Mouse (Mus musculus) midbrain, embryonic 12.5 days (tissue): Measurements from ENCODE around the gene Rassf3. TPM values are rescaled to one million over a fixed set of nuclear protein-coding genes. Genes with fewer than 3 reads are reported as not detected.

Experiments used
- ATAC-seq: fragments of 200-750 bp; cut with Nextera tagmentation; 2 replicates; pipeline ENCODE4 v1.8.0; 2017; ENCODE audit warnings: low read depth, moderate TSS enrichment, moderate library complexity; ENCODE audit not compliant: low FRiP score
- H3K27ac ChIP-seq: fragments of 300-500 bp; sonication (generic); replicated peaks from 2 replicates; pipeline ENCODE4 v1.5.1; 2016; ENCODE audit warnings: mild to moderate bottlenecking
- H3K27me3 ChIP-seq: fragments of 300-500 bp; sonication (generic); 2 replicates; pipeline ENCODE4 v1.6.1; 2016; ENCODE audit warnings: mild to moderate bottlenecking
- H3K36me3 ChIP-seq: fragments of 300-500 bp; sonication (generic); 2 replicates; pipeline ENCODE4 v1.6.1; 2016
- H3K4me1 ChIP-seq: fragments of 300-500 bp; sonication (generic); 2 replicates; pipeline ENCODE4 v1.6.1; 2016
- H3K4me2 ChIP-seq: fragments of 300-500 bp; sonication (generic); replicated peaks from 2 replicates; pipeline ENCODE4 v1.6.1; 2016; ENCODE audit warnings: mild to moderate bottlenecking, moderate library complexity
- H3K4me3 ChIP-seq: fragments of 300-500 bp; sonication (generic); 2 replicates; pipeline ENCODE4 v1.5.1; 2016; ENCODE audit warnings: mild to moderate bottlenecking
- H3K9ac ChIP-seq: fragments of 300-500 bp; sonication (generic); replicated peaks from 2 replicates; pipeline ENCODE4 v1.6.1; 2016; ENCODE audit warnings: mild to moderate bottlenecking, moderate library complexity
- H3K9me3 ChIP-seq: fragments of 300-500 bp; sonication (generic); 2 replicates; pipeline ENCODE4 v1.6.1; 2016; ENCODE audit warnings: mild to moderate bottlenecking
- WGBS: fragments of 180-500 bp; shearing (Covaris S2); methylation state at CpG from one replicate; pipeline ENCODE4 v1.1.7; 2016; 5-methylcytosine and 5-hydroxymethylcytosine counted together
- polyA plus RNA-seq: library from polyadenylated mRNA; unstranded; fragments of >200 nt; fragmentation: Nextera tagmentation; extraction: Ambion mirVana; gene quantifications from 2 replicates; pipeline ENCODE4 v1.2.1, GENCODE M21; 2016

The Rassf3 gene
- polyA plus RNA-seq, 1 experiment from 2014 or later: 6.7 TPM

DNA sequence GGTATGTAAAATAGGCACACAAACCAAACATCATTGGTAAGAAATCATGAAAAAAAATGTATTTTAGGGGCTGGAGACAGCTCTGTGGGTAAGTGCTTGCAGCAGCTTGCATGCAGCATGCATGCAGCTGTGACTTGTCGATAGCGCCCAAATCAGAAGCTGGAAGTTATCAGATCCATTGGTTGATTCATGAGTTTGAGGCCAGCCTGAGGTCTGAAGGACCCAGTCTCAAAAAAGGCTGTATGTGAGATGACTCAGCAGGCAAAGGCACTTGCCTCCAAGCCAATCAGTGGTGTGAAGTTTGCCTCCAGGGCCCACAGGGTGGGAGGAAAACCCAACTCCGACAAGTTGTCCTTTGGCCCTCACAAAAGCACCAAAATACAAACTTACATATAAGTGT lies 6.5 kb downstream of the Rassf3 start:
- peaks cover 13% of the 10 kb centered on the region for H3K27me3 ChIP-seq
- 77% methylated on average over 3 of the region's 3 CpGs for WGBS
- no peak for ATAC-seq

GRCm38 (mm10) chr10:121468985-121469384 lies 7.2 kb downstream of the Rassf3 start:
- Histone ChIP-seq H3K27me3 (peaks cover 7% of the 10 kb centered on the region), H3K36me3 (no peaks in the 10 kb centered on the region), H3K4me3 (no peak overlapping the region), H3K27ac (no peak overlapping the region), H3K4me2 (no peak overlapping the region), H3K9ac (no peak overlapping the region), H3K9me3 (no peaks in the 10 kb centered on the region), H3K4me1 (peaks cover 12% of the 10 kb centered on the region; the same call in 1 of the 2 replicates)
- 59% methylated on average over 5 of the region's 5 CpGs for WGBS
- ATAC-seq: no peak

More for the DNA sequence above, 6.5 kb downstream of the Rassf3 start:
- Histone ChIP-seq H3K4me1 (peaks cover 16% of the 10 kb centered on the region), H3K9ac (no peak overlapping the region), H3K4me3 (no peak overlapping the region), H3K9me3 (no peaks in the 10 kb centered on the region), H3K36me3 (no peaks in the 10 kb centered on the region), H3K4me2 (no peak overlapping the region), H3K27ac (no peak overlapping the region)

DNA sequence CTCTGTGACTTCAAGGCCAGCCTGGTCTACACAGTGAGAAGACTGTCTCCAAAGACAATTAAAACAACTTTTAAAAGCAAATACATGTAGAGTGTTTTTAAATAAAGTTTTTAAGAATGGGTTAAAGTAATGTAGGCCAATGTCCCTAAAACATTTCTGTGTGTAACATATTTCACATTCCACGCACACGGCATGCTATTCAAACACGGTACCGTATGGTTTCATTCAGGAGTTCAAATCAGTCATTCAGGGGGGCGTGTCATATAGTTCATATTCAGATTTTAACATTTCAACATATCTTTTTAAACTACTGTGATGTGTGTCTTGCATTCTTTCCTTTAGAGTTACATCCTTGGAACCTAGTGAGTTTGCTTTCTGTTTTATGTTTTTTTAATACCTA lies 7.9 kb downstream of the Rassf3 start:
- H3K4me1 ChIP-seq: peaks cover 9% of the 10 kb centered on the region; the same call in 1 of the 2 replicates
- H3K27ac ChIP-seq: no peak overlapping the region
- no peak overlapping the region for H3K4me2 ChIP-seq
- WGBS: 90% methylated on average over 5 of the region's 5 CpGs
- no peak overlapping the region for H3K9ac ChIP-seq
- no peaks in the 10 kb centered on the region for H3K9me3 ChIP-seq
- ATAC-seq: no peak
- H3K4me3 ChIP-seq: no peak overlapping the region
- no peaks in the 10 kb centered on the region for H3K36me3 ChIP-seq
- H3K27me3 ChIP-seq: no peaks in the 10 kb centered on the region

DNA sequence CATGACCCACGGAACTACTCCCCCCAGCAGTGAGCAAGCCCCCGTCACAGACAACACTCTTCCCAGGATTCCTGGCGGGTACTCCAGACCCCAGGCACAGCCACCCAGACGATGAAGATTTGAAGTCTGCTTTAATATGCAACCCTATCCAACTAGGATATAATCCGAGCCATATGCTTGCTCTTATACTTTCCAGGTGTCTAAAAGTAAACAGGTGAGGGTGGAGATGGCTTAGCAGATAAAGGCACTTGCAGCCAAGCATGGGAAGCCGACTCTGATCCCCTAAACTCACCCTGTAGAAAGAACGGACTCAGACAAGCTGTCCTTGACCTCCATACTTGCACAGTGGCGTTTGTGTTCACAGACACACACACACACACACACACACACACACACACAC lies 8.4 kb downstream of the Rassf3 start:
- WGBS: 62% methylated on average over 8 of the region's 8 CpGs
- no peak overlapping the region for H3K27ac ChIP-seq
- H3K4me3 ChIP-seq: no peak overlapping the region
- no peaks in the 10 kb centered on the region for H3K9me3 ChIP-seq
- no peak overlapping the region for H3K9ac ChIP-seq
- peaks cover 1% of the 10 kb centered on the region for H3K27me3 ChIP-seq
- H3K4me1 ChIP-seq: peaks cover 9% of the 10 kb centered on the region; the same call in 1 of the 2 replicates
- H3K4me2 ChIP-seq: no peak overlapping the region
- no peak for ATAC-seq
- no peaks in the 10 kb centered on the region for H3K36me3 ChIP-seq

GRCm38 (mm10) chr10:121467016-121467415 lies 9.1 kb downstream of the Rassf3 start:
- 73% methylated on average over 13 of the region's 13 CpGs for WGBS
- H3K27me3 ChIP-seq: peaks cover 8% of the 10 kb centered on the region
- ATAC-seq: no peak
- no peak overlapping the region for H3K27ac ChIP-seq
- H3K36me3 ChIP-seq: no peaks in the 10 kb centered on the region
- no peak overlapping the region for H3K9ac ChIP-seq
- H3K4me1 ChIP-seq: peaks cover 14% of the 10 kb centered on the region
- H3K4me3 ChIP-seq: no peak overlapping the region
- no peak overlapping the region for H3K4me2 ChIP-seq
- H3K9me3 ChIP-seq: no peaks in the 10 kb centered on the region

DNA sequence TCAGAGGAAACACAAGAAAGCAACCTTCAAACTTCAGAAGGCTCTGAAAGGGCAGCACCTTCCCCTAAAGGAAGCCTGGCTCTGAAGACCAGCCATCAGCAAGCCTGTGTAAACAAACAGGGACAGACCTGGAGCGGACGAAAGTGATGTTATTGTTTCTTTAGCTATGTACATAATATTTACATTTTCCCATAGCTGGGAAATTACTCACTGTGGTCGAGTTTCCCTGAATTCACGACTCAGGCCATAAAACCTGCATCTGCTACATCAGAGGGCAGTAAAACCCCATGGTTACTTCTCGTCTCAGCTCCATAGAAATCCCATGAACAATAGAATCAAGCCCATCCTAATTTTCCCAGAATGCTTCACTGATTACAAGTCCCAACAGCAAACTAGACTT lies 11.1 kb downstream of the Rassf3 start:
- no peak for ATAC-seq
- Histone ChIP-seq H3K9me3 (no peaks in the 10 kb centered on the region), H3K36me3 (no peaks in the 10 kb centered on the region), H3K27ac (no peak overlapping the region), H3K27me3 (peaks cover 8% of the 10 kb centered on the region), H3K9ac (no peak overlapping the region), H3K4me1 (peaks cover 23% of the 10 kb centered on the region), H3K4me2 (no peak overlapping the region), H3K4me3 (no peak overlapping the region)
- 47% methylated on average over 5 of the region's 5 CpGs for WGBS

- Histone ChIP-seq H3K9me3 (no peaks in the 10 kb centered on the region), H3K27ac (peak overlapping the region; percentile 58), H3K4me2 (peak overlapping the region; percentile 46), H3K9ac (no peak overlapping the region), H3K4me1 (peaks cover 33% of the 10 kb centered on the region), H3K27me3 (peaks cover 8% of the 10 kb centered on the region), H3K4me3 (0 out of 2 replicates have a peak overlapping the region, but pooled peaks have one; percentile 17), H3K36me3 (no peaks in the 10 kb centered on the region)
- WGBS: 47% methylated on average over 24 of the region's 24 CpGs
- no peak for ATAC-seq
Measured at GRCm38 (mm10) chr10:121462162-121462881, 13.8 kb downstream of the Rassf3 start.

DNA sequence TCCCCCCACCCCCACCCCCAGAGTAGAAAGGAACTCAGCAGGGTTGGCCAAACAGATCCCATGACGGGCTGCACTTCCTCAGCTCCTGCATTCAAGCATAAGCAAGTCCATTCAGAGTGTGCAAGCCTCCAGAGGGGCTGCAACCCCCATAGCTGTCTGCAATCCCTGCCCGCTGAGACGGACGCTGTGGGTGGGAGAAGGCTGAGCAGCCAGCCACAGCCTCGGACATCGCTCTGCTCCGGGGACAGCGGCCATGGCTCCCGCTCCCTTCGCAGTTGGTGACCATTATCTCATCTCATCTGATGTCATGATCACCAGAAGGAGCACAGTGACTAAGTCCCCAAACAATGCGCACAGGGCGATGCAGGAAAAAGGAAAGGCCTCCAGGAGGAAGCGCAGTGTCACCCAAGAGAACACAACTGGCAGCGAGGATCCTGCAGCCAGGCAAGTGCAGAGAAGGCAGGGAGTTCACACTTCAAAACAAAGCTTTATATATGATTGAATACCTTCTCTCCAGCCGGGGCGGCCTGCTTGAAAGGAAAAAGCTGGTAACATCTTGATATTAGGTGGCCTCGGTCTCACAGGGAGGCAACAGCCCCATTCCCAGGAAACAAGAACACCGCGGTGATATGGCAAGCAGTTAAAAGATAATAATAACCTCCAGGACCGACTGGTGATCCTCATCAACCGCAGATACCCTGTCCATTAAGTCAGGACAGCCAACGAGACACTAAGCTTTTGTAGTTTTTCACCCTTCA lies 14.6 kb downstream of the Rassf3 start:
- peak overlapping the region; percentile 58 for H3K27ac ChIP-seq
- ATAC-seq: peak; percentile 74
- H3K4me1 ChIP-seq: peaks cover 29% of the 10 kb centered on the region
- H3K9ac ChIP-seq: peak overlapping the region; percentile 29
- H3K4me2 ChIP-seq: peak overlapping the region; percentile 46
- H3K4me3 ChIP-seq: peak overlapping the region; percentile 17
- H3K36me3 ChIP-seq: no peaks in the 10 kb centered on the region
- 4% methylated on average over 22 of the region's 22 CpGs for WGBS
- peaks cover 8% of the 10 kb centered on the region for H3K27me3 ChIP-seq
- H3K9me3 ChIP-seq: no peaks in the 10 kb centered on the region

GRCm38 (mm10) chr10:121459124-121459853 lies 16.9 kb downstream of the Rassf3 start:
- no peak for ATAC-seq
- H3K36me3 ChIP-seq: no peaks in the 10 kb centered on the region
- H3K9ac ChIP-seq: no peak overlapping the region
- H3K27ac ChIP-seq: no peak overlapping the region
- WGBS: 63% methylated on average over 19 of the region's 19 CpGs
- peaks cover 29% of the 10 kb centered on the region for H3K4me1 ChIP-seq
- peaks cover 8% of the 10 kb centered on the region for H3K27me3 ChIP-seq
- no peak overlapping the region for H3K4me3 ChIP-seq
- H3K4me2 ChIP-seq: no peak overlapping the region
- no peaks in the 10 kb centered on the region for H3K9me3 ChIP-seq

- Histone ChIP-seq H3K9ac (no peak overlapping the region), H3K9me3 (no peaks in the 10 kb centered on the region), H3K4me1 (peaks cover 29% of the 10 kb centered on the region), H3K4me2 (no peak overlapping the region), H3K36me3 (no peaks in the 10 kb centered on the region), H3K27ac (no peak overlapping the region), H3K27me3 (peaks cover 8% of the 10 kb centered on the region), H3K4me3 (no peak overlapping the region)
- 89% methylated on average over 9 of the region's 9 CpGs for WGBS
- no peak for ATAC-seq
Measured at GRCm38 (mm10) chr10:121458408-121458807, 17.7 kb downstream of the Rassf3 start.

GRCm38 (mm10) chr10:121457381-121457780 lies 18.8 kb downstream of the Rassf3 start:
- whole genome bisulfite sequencing: 74% methylated on average over 3 of the region's 3 CpGs
- no peaks in the 10 kb centered on the region for H3K9me3 ChIP-seq
- ATAC-seq: no peak
- peaks cover 27% of the 10 kb centered on the region for H3K4me1 ChIP-seq
- no peak overlapping the region for H3K4me2 ChIP-seq
- H3K36me3 ChIP-seq: no peaks in the 10 kb centered on the region
- H3K27ac ChIP-seq: no peak overlapping the region
- H3K4me3 ChIP-seq: no peak overlapping the region
- peaks cover 3% of the 10 kb centered on the region for H3K27me3 ChIP-seq
- no peak overlapping the region for H3K9ac ChIP-seq

DNA sequence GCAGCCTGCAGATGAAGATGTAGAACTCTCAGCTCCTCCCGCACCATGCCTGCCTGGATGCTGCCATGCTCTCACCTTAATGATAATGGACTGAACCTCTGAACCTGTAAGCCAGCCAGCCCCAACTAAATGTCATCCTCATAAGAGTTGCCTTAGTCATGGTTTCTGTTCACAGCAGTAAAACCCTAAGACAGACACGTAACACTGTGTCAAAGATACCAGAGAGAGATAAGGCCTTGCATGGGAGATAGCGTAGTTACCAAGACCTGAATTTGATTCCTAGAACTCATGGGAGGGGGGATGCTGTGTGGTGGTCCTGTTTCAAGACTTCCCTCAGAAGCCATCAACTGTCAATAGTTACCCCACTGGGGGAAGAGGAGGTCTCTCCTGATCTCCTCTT lies 20.6 kb downstream of the Rassf3 start:
- Histone ChIP-seq H3K9me3 (no peaks in the 10 kb centered on the region), H3K36me3 (no peaks in the 10 kb centered on the region), H3K9ac (no peak overlapping the region), H3K4me2 (no peak overlapping the region), H3K4me3 (no peak overlapping the region), H3K4me1 (peaks cover 15% of the 10 kb centered on the region), H3K27me3 (no peaks in the 10 kb centered on the region), H3K27ac (no peak overlapping the region)
- WGBS: 96% methylated on average over 3 of the region's 3 CpGs
- ATAC-seq: no peak
